Mouse (Mus musculus): ENCODE data around the gene Itgb6.

- TF ChIP-seq CTCF (IDR thresholded peaks at IDR 0.05; ENCODE audit: insufficient read depth, low read depth, low read length): no peak
- TF ChIP-seq POLR2A (IDR thresholded peaks at IDR 0.05; ENCODE audit: insufficient read depth, low read depth, low read length): no peak
Observed at GRCm38 (mm10) chr2:60747590-60747989, 25.1 kb upstream of the Itgb6 start.

Measured in olfactory bulb, adult 2 months (tissue).